Mouse (Mus musculus) forebrain, embryonic 16.5 days (tissue): ENCODE measurements around the gene Pdxk. TPM values are rescaled to one million over a fixed set of nuclear protein-coding genes. Genes with fewer than 3 reads are reported as not detected.

Experiments
- ATAC-seq: fragments of 200-750 bp; cut with Nextera tagmentation; 2 replicates; pipeline ENCODE4 v1.8.0; 2017; ENCODE audit warnings: mild to moderate bottlenecking, moderate library complexity
- H3K27ac ChIP-seq: fragments of 300-500 bp; sonication (generic); 2 replicates; pipeline ENCODE4 v1.5.1; 2014; ENCODE audit warnings: low read length, control low read depth
- H3K27me3 ChIP-seq: fragments of 300-500 bp; sonication (generic); replicated peaks from 2 replicates; pipeline ENCODE4 v1.6.1; 2014; ENCODE audit warnings: low read length; ENCODE audit not compliant: control insufficient read depth, insufficient read depth
- H3K36me3 ChIP-seq: fragments of 300-500 bp; sonication (generic); 2 replicates; pipeline ENCODE4 v1.6.1; 2014; ENCODE audit not compliant: control insufficient read depth, insufficient read depth
- H3K4me1 ChIP-seq: fragments of 300-500 bp; sonication (generic); replicated peaks from 2 replicates; pipeline ENCODE4 v1.6.1; 2014; ENCODE audit warnings: low read length; ENCODE audit not compliant: control insufficient read depth, insufficient read depth
- H3K4me2 ChIP-seq: fragments of 300-500 bp; sonication (generic); 2 replicates; pipeline ENCODE4 v1.6.1; 2014; ENCODE audit warnings: mild to moderate bottlenecking, low read length, control low read depth
- H3K4me3 ChIP-seq: fragments of 300-500 bp; sonication (generic); replicated peaks from 2 replicates; pipeline ENCODE4 v1.5.1; 2014; ENCODE audit warnings: mild to moderate bottlenecking, low read length, control low read depth
- H3K9ac ChIP-seq: fragments of 300-500 bp; sonication (generic); replicated peaks from 2 replicates; pipeline ENCODE4 v1.6.1; 2014; ENCODE audit warnings: low read depth, low read length, control low read depth
- H3K9me3 ChIP-seq: fragments of 300-500 bp; sonication (generic); 2 replicates; pipeline ENCODE4 v1.6.1; 2016; ENCODE audit warnings: low read length; ENCODE audit not compliant: control insufficient read depth
- WGBS: fragments of 180-500 bp; shearing (Covaris S2); extraction: QIAGEN DNeasy Blood & Tissue Kit; methylation state at CpG from one replicate; pipeline ENCODE4 v1.1.7; 2014; 5-methylcytosine and 5-hydroxymethylcytosine counted together
- microRNA-seq: library from miRNA; unstranded; fragments of <30 nt; microRNA quantifications from one replicate; pipeline ENCODE4, GENCODE M21; 2017
- polyA plus RNA-seq: library from polyadenylated mRNA; unstranded; fragments of >200 nt; fragmentation: Nextera tagmentation; extraction: Ambion mirVana; gene quantifications from 2 replicates; pipeline ENCODE4 v1.2.1, GENCODE M21; 2015

The Pdxk gene
- polyA plus RNA-seq, 1 experiment from 2014 or later, result 23.0 TPM

GRCm38 (mm10) chr10:78395819-78396624 is 68.8 kb downstream of the Pdxk start:
- Histone ChIP-seq H3K9me3 (no peaks in the 10 kb centered on the region), H3K36me3 (peaks cover 13% of the 10 kb centered on the region), H3K27ac (peak overlapping the region; percentile 76), H3K4me1 (peaks cover 13% of the 10 kb centered on the region), H3K27me3 (peaks cover 9% of the 10 kb centered on the region; the same call in 1 of the 2 replicates), H3K9ac (peak overlapping the region; percentile 15), H3K4me3 (peak overlapping the region; percentile 26), H3K4me2 (peak overlapping the region; percentile 53)
- 2% methylated on average over 17 of the region's 17 CpGs for WGBS
- ATAC-seq, result peak; percentile 91

- H3K27ac ChIP-seq, result peak overlapping the region; percentile 76
- no peaks in the 10 kb centered on the region for H3K9me3 ChIP-seq
- H3K4me2 ChIP-seq, result no peak overlapping the region
- peaks cover 8% of the 10 kb centered on the region for H3K36me3 ChIP-seq
- peaks cover 18% of the 10 kb centered on the region for H3K4me1 ChIP-seq
- peaks cover 16% of the 10 kb centered on the region for H3K27me3 ChIP-seq
- no peak overlapping the region for H3K4me3 ChIP-seq
- WGBS, result 70% methylated on average over 3 of the region's 3 CpGs
- ATAC-seq, result no peak
- H3K9ac ChIP-seq, result peak overlapping the region; percentile 15; the same call in 1 of the 2 replicates
Measured at GRCm38 (mm10) chr10:78395377-78395776, 69.4 kb downstream of the Pdxk start.

- H3K4me2 ChIP-seq, result peak overlapping the region; percentile 30; the same call in 1 of the 2 replicates
Measured at GRCm38 (mm10) chr10:78392072-78392471, 72.7 kb downstream of the Pdxk start.

GRCm38 (mm10) chr10:78390982-78391470 is 73.7 kb downstream of the Pdxk start:
- WGBS, result 17% methylated on average over 4 of the region's 4 CpGs
- no peak for ATAC-seq
- Histone ChIP-seq H3K27me3 (peaks cover 17% of the 10 kb centered on the region), H3K4me3 (no peak overlapping the region), H3K9ac (no peak overlapping the region), H3K4me2 (no peak overlapping the region), H3K9me3 (no peaks in the 10 kb centered on the region), H3K36me3 (no peaks in the 10 kb centered on the region), H3K4me1 (peaks cover 12% of the 10 kb centered on the region), H3K27ac (no peak overlapping the region)

More at GRCm38 (mm10) chr10:78392072-78392471, 72.7 kb downstream of the Pdxk start:
- no peak overlapping the region for H3K27ac ChIP-seq
- H3K27me3 ChIP-seq, result peaks cover 17% of the 10 kb centered on the region
- no peak for ATAC-seq
- 2% methylated on average over 18 of the region's 18 CpGs for WGBS
- no peak overlapping the region for H3K9ac ChIP-seq
- no peak overlapping the region for H3K4me3 ChIP-seq
- H3K9me3 ChIP-seq, result no peaks in the 10 kb centered on the region
- H3K4me1 ChIP-seq, result peaks cover 18% of the 10 kb centered on the region
- H3K36me3 ChIP-seq, result no peaks in the 10 kb centered on the region

- ATAC-seq, result no peak
- Histone ChIP-seq H3K36me3 (no peaks in the 10 kb centered on the region), H3K9me3 (no peaks in the 10 kb centered on the region), H3K4me3 (no peak overlapping the region), H3K27ac (no peak overlapping the region), H3K27me3 (peaks cover 17% of the 10 kb centered on the region), H3K4me2 (no peak overlapping the region; the same call in 1 of the 2 replicates), H3K9ac (0 out of 2 replicates have a peak overlapping the region, but pooled peaks have one; percentile 8), H3K4me1 (peaks cover 5% of the 10 kb centered on the region)
- WGBS, result 40% methylated on average over 20 of the region's 20 CpGs
Measured at GRCm38 (mm10) chr10:78388216-78388980, 76.4 kb downstream of the Pdxk start.

Small RNA genes within 50 kb of the gene (microRNA-seq; reads per million reads assigned to microRNA genes)
- gene Mir6410 (not detected), gene Mir6907 (2.5 reads per million, percentile 7 among the genes with 10 or more reads in this experiment), gene Mir6908 (not detected)

Other genes with a start within 250 kb of the Pdxk start
- gene Trappc10, start 220.3 kb downstream of the Pdxk start, polyA plus RNA-seq, result 21.6 and 22.8 TPM in 2 replicates
- 71.2 and 78.2 TPM in 2 replicates for gene Agpat3, start 112.5 kb downstream of the Pdxk start, polyA plus RNA-seq
- 436 and 438 TPM in 2 replicates for gene Rrp1, start 51.9 kb downstream of the Pdxk start, polyA plus RNA-seq
- gene Cstb, start 39.3 kb downstream of the Pdxk start, polyA plus RNA-seq, result 96.6 and 117 TPM in 2 replicates
- gene Olfr1358, start 52.5 kb upstream of the Pdxk start, polyA plus RNA-seq, result not detected in 2 replicates
- gene Ilvbl, start 109.4 kb upstream of the Pdxk start, polyA plus RNA-seq, result 38.5 and 48.3 TPM in 2 replicates
- 3.9 TPM in 2 replicates for gene Syde1, start 127.0 kb upstream of the Pdxk start, polyA plus RNA-seq
- not detected in 2 replicates for gene Olfr1357, start 153.1 kb upstream of the Pdxk start, polyA plus RNA-seq